Mouse (Mus musculus) ES-E14 (cell line): ENCODE data around the gene Cox8a. TPM values are rescaled to one million over a fixed set of nuclear protein-coding genes. Genes with fewer than 3 reads are reported as not detected.

Experiments
- DNase-seq: peaks from one replicate; pipeline ENCODE4 v3.0.0-alpha.2; 2013; ENCODE audit warnings: low read depth, low spot score
- H3K27ac ChIP-seq: 2 replicates; pipeline ENCODE4 v1.5.1; 2012; ENCODE audit warnings: low read depth, mild to moderate bottlenecking, low read length, moderate library complexity, mixed read lengths; ENCODE audit not compliant: poor library complexity, insufficient read depth, severe bottlenecking
- H3K36me3 ChIP-seq: 2 replicates; pipeline ENCODE4 v1.6.1; 2012; ENCODE audit warnings: mild to moderate bottlenecking, low read length, moderate library complexity, mixed read lengths; ENCODE audit not compliant: control insufficient read depth, poor library complexity, insufficient read depth, severe bottlenecking
- H3K4me1 ChIP-seq, 2 experiments: fragments of 150-350 bp in 1 of 2; sonication (generic) in 1 of 2; 2 replicates each; pipeline ENCODE4 v1.6.1; 2012; ENCODE audit warnings: low read length in 2 of 2, mild to moderate bottlenecking in 1 of 2, mixed read lengths in 1 of 2; ENCODE audit not compliant: control insufficient read depth in 2 of 2, insufficient read depth in 2 of 2, poor library complexity in 1 of 2
- H3K4me3 ChIP-seq, 2 experiments: fragments of 150-350 bp in 1 of 2; sonication (generic) in 1 of 2; 2 replicates each; pipeline ENCODE4 v1.5.1; 2012; ENCODE audit warnings: low read length in 2 of 2, low read depth in 1 of 2, mild to moderate bottlenecking in 1 of 2, mixed read lengths in 1 of 2; ENCODE audit not compliant: insufficient read depth in 1 of 2, poor library complexity in 1 of 2, severe bottlenecking in 1 of 2
- H3K9ac ChIP-seq: 2 replicates; pipeline ENCODE4 v1.6.1; 2012; ENCODE audit warnings: low read depth, mild to moderate bottlenecking, low read length, mixed read lengths; ENCODE audit not compliant: poor library complexity, insufficient read depth, severe bottlenecking
- H3K9me3 ChIP-seq: fragments of 150-350 bp; sonication (generic); 2 replicates; pipeline ENCODE4 v1.6.1; 2012; ENCODE audit warnings: low read depth, mild to moderate bottlenecking, low read length; ENCODE audit not compliant: control insufficient read depth, insufficient read depth
- CHD2 ChIP-seq: IDR thresholded peaks from 2 replicates; pipeline ENCODE4 v1.6.1; 2014; ENCODE audit warnings: mild to moderate bottlenecking, low read depth, low read length, inconsistent platforms
- HCFC1 ChIP-seq: IDR thresholded peaks from 2 replicates; pipeline ENCODE4 v1.6.1; 2012; ENCODE audit warnings: low read length, inconsistent platforms, borderline replicate concordance; ENCODE audit not compliant: insufficient read depth
- MAFK ChIP-seq: IDR thresholded peaks from 2 replicates; pipeline ENCODE4 v1.6.1; 2014; ENCODE audit warnings: mild to moderate bottlenecking, low read depth, low read length, inconsistent platforms; ENCODE audit not compliant: insufficient read depth
- ZC3H11A ChIP-seq: IDR thresholded peaks from 2 replicates; pipeline ENCODE4 v1.6.1; 2012; ENCODE audit warnings: low read depth, mild to moderate bottlenecking, inconsistent platforms, low read length, borderline replicate concordance
- ZNF384 ChIP-seq: IDR thresholded peaks from 2 replicates; pipeline ENCODE4 v1.6.1; 2012; ENCODE audit warnings: low read depth, low read length, inconsistent platforms
- in situ Hi-C, 2 experiments: fragments of 600-800 bp; cut with MboI; formaldehyde crosslinking; loops; one replicate each; pipeline ENCODE4 v1.15.1; 2025; ENCODE audit warnings: low sequenced_read_pairs in 2 of 2, inconsistent platforms in 1 of 2; ENCODE audit not compliant: unreplicated experiment in 2 of 2
- total RNA-seq: library from RNA; depleted of rRNA; stranded (reverse); fragments of 300-350 nt; gene quantifications from 2 replicates; pipeline ENCODE4 v1.2.3, GENCODE M21; 2012

Cox8a gene
- total RNA-seq, 1 experiment, result 882 TPM

- Histone ChIP-seq H3K9ac (no peak overlapping the region), H3K9me3 (no peaks in the 10 kb centered on the region), H3K27ac (no peak overlapping the region), H3K4me1 (peaks cover 3 to 8% of the 10 kb centered on the region in 2 experiments; a peak in 2 of 4 replicates), H3K4me3 (no peak overlapping the region), H3K36me3 (peaks cover 21% of the 10 kb centered on the region)
- TF ChIP-seq ZC3H11A (no peak), CHD2 (no peak), MAFK (no peak), ZNF384 (no peak), HCFC1 (no peak)
- in situ Hi-C loops, result no loop called here
- no peak for DNase-seq
These were observed 4.4 kb downstream of the Cox8a start for GRCm38 (mm10) chr19:7213010-7213409.

- DNase-seq, result no peak
- in situ Hi-C loops, result no loop called here
- TF ChIP-seq CHD2 (no peak), ZNF384 (no peak), MAFK (no peak), HCFC1 (no peak), ZC3H11A (no peak)
- H3K9ac ChIP-seq, result no peak overlapping the region
- no peak overlapping the region for H3K4me3 ChIP-seq
- H3K4me1 ChIP-seq, result peaks cover 3 to 8% of the 10 kb centered on the region in 2 experiments; a peak in 2 of 4 replicates
- no peak overlapping the region for H3K27ac ChIP-seq
- H3K36me3 ChIP-seq, result peaks cover 21% of the 10 kb centered on the region
- H3K9me3 ChIP-seq, result no peaks in the 10 kb centered on the region
These were observed 5.2 kb downstream of the Cox8a start for GRCm38 (mm10) chr19:7212216-7212615.

GRCm38 (mm10) chr19:7209907-7210646 lies 7.3 kb downstream of the Cox8a start:
- Histone ChIP-seq H3K4me1 (peaks cover 0 to 4% of the 10 kb centered on the region in 2 experiments; a peak in 1 of 4 replicates), H3K27ac (no peak overlapping the region), H3K9me3 (no peaks in the 10 kb centered on the region), H3K9ac (no peak overlapping the region), H3K4me3 (no peak overlapping the region), H3K36me3 (peaks cover 16% of the 10 kb centered on the region)
- in situ Hi-C loops, result no loop called here
- no peak for DNase-seq
- no peak for TF ChIP-seq MAFK
- TF ChIP-seq ZNF384, result 0 out of 2 replicates have a peak, but pooled peaks have one; percentile 11

GRCm38 (mm10) chr19:7205753-7206736 lies 11.4 kb downstream of the Cox8a start, which contains the start of gene Otub1:
TSS of gene Otub1 (minus strand) at chr19:7206316.
- TF ChIP-seq HCFC1, result peak; percentile 78
- peak; percentile 61; the same call in 1 of the 2 replicates for TF ChIP-seq CHD2
- TF ChIP-seq ZNF384, result no peak
- H3K4me3 ChIP-seq, result peak within 1 kb of the TSS; percentile 88 to 96
- peaks cover 0 to 6% of the 10 kb centered on the region in 2 experiments; a peak in 2 of 4 replicates for H3K4me1 ChIP-seq
- H3K9ac ChIP-seq, result peak within 1 kb of the TSS; percentile 99
- peaks cover 26% of the 10 kb centered on the region for H3K36me3 ChIP-seq
- H3K9me3 ChIP-seq, result no peaks in the 10 kb centered on the region
- in situ Hi-C loops, result no loop called here
- peak within 1 kb of the TSS; percentile 96 for H3K27ac ChIP-seq
- DNase-seq, result peak; percentile 93
